Mouse (Mus musculus): ENCODE data around the gene Elp4. TPM values are rescaled to one million over a fixed set of nuclear protein-coding genes. Genes with fewer than 3 reads are reported as not detected.

Elp4 gene
- polyA plus RNA-seq, 1 experiment from 2014 or later = 39.2 TPM

GRCm38 (mm10) chr2:105665491-105666250 is 238.7 kb downstream of the Elp4 start:
- ATAC-seq (ENCODE audit: low FRiP score, low TSS enrichment) (no peak), DNase-seq (peak; percentile 10)
- no peaks in the 10 kb centered on the region for H3K36me3 ChIP-seq (ENCODE audit: control insufficient read depth, insufficient read depth, low read length)
- no peak overlapping the region for H3K4me2 ChIP-seq (ENCODE audit: low read length)
- H3K9me3 ChIP-seq (ENCODE audit: control insufficient read depth, low read length) = no peaks in the 10 kb centered on the region
- no peak overlapping the region for H3K9ac ChIP-seq (replicated peaks; ENCODE audit: low read length)
- WGBS = 10% methylated on average over 5 of the region's 5 CpGs
- H3K27ac ChIP-seq (replicated peaks; ENCODE audit: low read depth, low read length) = no peak overlapping the region
- H3K4me3 ChIP-seq (replicated peaks; ENCODE audit: low read depth, low read length) = no peak overlapping the region
- H3K27me3 ChIP-seq (ENCODE audit: control insufficient read depth, insufficient read depth, low read length) = peaks cover 98% of the 10 kb centered on the region
- H3K4me1 ChIP-seq (ENCODE audit: control insufficient read depth, insufficient read depth, low read length) = peaks cover 6% of the 10 kb centered on the region; the same call in 1 of the 2 replicates

- Histone ChIP-seq H3K27ac (replicated peaks; ENCODE audit: low read depth, low read length) (no peak overlapping the region), H3K27me3 (ENCODE audit: control insufficient read depth, insufficient read depth, low read length) (peaks cover 98% of the 10 kb centered on the region), H3K36me3 (ENCODE audit: control insufficient read depth, insufficient read depth, low read length) (no peaks in the 10 kb centered on the region), H3K9ac (replicated peaks; ENCODE audit: low read length) (no peak overlapping the region), H3K9me3 (ENCODE audit: control insufficient read depth, low read length) (no peaks in the 10 kb centered on the region), H3K4me2 (ENCODE audit: low read length) (no peak overlapping the region), H3K4me3 (replicated peaks; ENCODE audit: low read depth, low read length) (no peak overlapping the region), H3K4me1 (ENCODE audit: control insufficient read depth, insufficient read depth, low read length) (peaks cover 6% of the 10 kb centered on the region; the same call in 1 of the 2 replicates)
- WGBS = 6% methylated on average over 5 of the region's 5 CpGs
- DNase-seq (no peak), ATAC-seq (ENCODE audit: low FRiP score, low TSS enrichment) (no peak)
Measured at GRCm38 (mm10) chr2:105664996-105665395, 239.4 kb downstream of the Elp4 start.

- ATAC-seq (ENCODE audit: low FRiP score, low TSS enrichment) = no peak
- Histone ChIP-seq H3K27me3 (ENCODE audit: control insufficient read depth, insufficient read depth, low read length) (peaks cover 98% of the 10 kb centered on the region), H3K4me2 (ENCODE audit: low read length) (no peak overlapping the region), H3K9me3 (ENCODE audit: control insufficient read depth, low read length) (no peaks in the 10 kb centered on the region), H3K36me3 (ENCODE audit: control insufficient read depth, insufficient read depth, low read length) (no peaks in the 10 kb centered on the region), H3K9ac (replicated peaks; ENCODE audit: low read length) (no peak overlapping the region), H3K4me3 (replicated peaks; ENCODE audit: low read depth, low read length) (no peak overlapping the region), H3K4me1 (ENCODE audit: control insufficient read depth, insufficient read depth, low read length) (no peaks in the 10 kb centered on the region), H3K27ac (replicated peaks; ENCODE audit: low read depth, low read length) (no peak overlapping the region)
- WGBS = 4% methylated on average over 10 of the region's 10 CpGs
- peak; percentile 23 for DNase-seq
Measured at GRCm38 (mm10) chr2:105663101-105663511, 241.3 kb downstream of the Elp4 start.

- Histone ChIP-seq H3K27ac (replicated peaks; ENCODE audit: low read depth, low read length) (no peak overlapping the region), H3K4me2 (ENCODE audit: low read length) (no peak overlapping the region), H3K9me3 (ENCODE audit: control insufficient read depth, low read length) (no peaks in the 10 kb centered on the region), H3K27me3 (ENCODE audit: control insufficient read depth, insufficient read depth, low read length) (peaks cover 97% of the 10 kb centered on the region), H3K4me1 (ENCODE audit: control insufficient read depth, insufficient read depth, low read length) (no peaks in the 10 kb centered on the region), H3K9ac (replicated peaks; ENCODE audit: low read length) (no peak overlapping the region), H3K36me3 (ENCODE audit: control insufficient read depth, insufficient read depth, low read length) (no peaks in the 10 kb centered on the region), H3K4me3 (replicated peaks; ENCODE audit: low read depth, low read length) (no peak overlapping the region)
- ATAC-seq (ENCODE audit: low FRiP score, low TSS enrichment) (no peak), DNase-seq (no peak)
- 2% methylated on average over 7 of the region's 7 CpGs for WGBS
Measured at GRCm38 (mm10) chr2:105662606-105663005, 241.8 kb downstream of the Elp4 start.

GRCm38 (mm10) chr2:105662121-105662520 is 242.2 kb downstream of the Elp4 start:
- Histone ChIP-seq H3K27me3 (ENCODE audit: control insufficient read depth, insufficient read depth, low read length) (peaks cover 97% of the 10 kb centered on the region), H3K9me3 (ENCODE audit: control insufficient read depth, low read length) (no peaks in the 10 kb centered on the region), H3K9ac (replicated peaks; ENCODE audit: low read length) (no peak overlapping the region), H3K27ac (replicated peaks; ENCODE audit: low read depth, low read length) (no peak overlapping the region), H3K4me1 (ENCODE audit: control insufficient read depth, insufficient read depth, low read length) (no peaks in the 10 kb centered on the region), H3K36me3 (ENCODE audit: control insufficient read depth, insufficient read depth, low read length) (no peaks in the 10 kb centered on the region), H3K4me3 (replicated peaks; ENCODE audit: low read depth, low read length) (no peak overlapping the region), H3K4me2 (ENCODE audit: low read length) (no peak overlapping the region)
- WGBS = 4% methylated on average over 16 of the region's 16 CpGs
- DNase-seq (peak; percentile 29), ATAC-seq (ENCODE audit: low FRiP score, low TSS enrichment) (no peak)

- H3K27me3 ChIP-seq (ENCODE audit: control insufficient read depth, insufficient read depth, low read length) = peaks cover 97% of the 10 kb centered on the region
- no peaks in the 10 kb centered on the region for H3K9me3 ChIP-seq (ENCODE audit: control insufficient read depth, low read length)
- H3K27ac ChIP-seq (replicated peaks; ENCODE audit: low read depth, low read length) = no peak overlapping the region
- H3K4me3 ChIP-seq (replicated peaks; ENCODE audit: low read depth, low read length) = no peak overlapping the region
- ATAC-seq (ENCODE audit: low FRiP score, low TSS enrichment) (no peak), DNase-seq (peak; percentile 41)
- H3K9ac ChIP-seq (replicated peaks; ENCODE audit: low read length) = no peak overlapping the region
- 1% methylated on average over 18 of the region's 18 CpGs for WGBS
- no peaks in the 10 kb centered on the region for H3K36me3 ChIP-seq (ENCODE audit: control insufficient read depth, insufficient read depth, low read length)
- H3K4me2 ChIP-seq (ENCODE audit: low read length) = no peak overlapping the region
- no peaks in the 10 kb centered on the region for H3K4me1 ChIP-seq (ENCODE audit: control insufficient read depth, insufficient read depth, low read length)
Measured at GRCm38 (mm10) chr2:105661623-105662066, 242.7 kb downstream of the Elp4 start.

GRCm38 (mm10) chr2:105660874-105661622 is 243.3 kb downstream of the Elp4 start:
- Histone ChIP-seq H3K4me3 (replicated peaks; ENCODE audit: low read depth, low read length) (0 out of 2 replicates have a peak overlapping the region, but pooled peaks have one; percentile 2), H3K4me2 (ENCODE audit: low read length) (peak overlapping the region; percentile 22; the same call in 1 of the 2 replicates)

GRCm38 (mm10) chr2:105659926-105660873 is 244.2 kb downstream of the Elp4 start:
- Histone ChIP-seq H3K9me3 (ENCODE audit: control insufficient read depth, low read length) (no peaks in the 10 kb centered on the region), H3K27ac (replicated peaks; ENCODE audit: low read depth, low read length) (no peak overlapping the region), H3K27me3 (ENCODE audit: control insufficient read depth, insufficient read depth, low read length) (peaks cover 96% of the 10 kb centered on the region), H3K4me3 (replicated peaks; ENCODE audit: low read depth, low read length) (no peak overlapping the region), H3K9ac (replicated peaks; ENCODE audit: low read length) (no peak overlapping the region), H3K36me3 (ENCODE audit: control insufficient read depth, insufficient read depth, low read length) (no peaks in the 10 kb centered on the region), H3K4me2 (ENCODE audit: low read length) (peak overlapping the region; percentile 22; the same call in 1 of the 2 replicates), H3K4me1 (ENCODE audit: control insufficient read depth, insufficient read depth, low read length) (no peaks in the 10 kb centered on the region)
- DNase-seq (peak; percentile 52), ATAC-seq (ENCODE audit: low FRiP score, low TSS enrichment) (peak; percentile 44)
- under 1% methylated on average over 41 of the region's 41 CpGs for WGBS

More at GRCm38 (mm10) chr2:105660874-105661622, 243.3 kb downstream of the Elp4 start:
- DNase-seq (peak; percentile 28), ATAC-seq (ENCODE audit: low FRiP score, low TSS enrichment) (no peak)
- Histone ChIP-seq H3K27ac (replicated peaks; ENCODE audit: low read depth, low read length) (no peak overlapping the region), H3K9me3 (ENCODE audit: control insufficient read depth, low read length) (no peaks in the 10 kb centered on the region), H3K9ac (replicated peaks; ENCODE audit: low read length) (no peak overlapping the region), H3K4me1 (ENCODE audit: control insufficient read depth, insufficient read depth, low read length) (no peaks in the 10 kb centered on the region), H3K27me3 (ENCODE audit: control insufficient read depth, insufficient read depth, low read length) (peaks cover 96% of the 10 kb centered on the region), H3K36me3 (ENCODE audit: control insufficient read depth, insufficient read depth, low read length) (no peaks in the 10 kb centered on the region)
- WGBS = under 1% methylated on average over 26 of the region's 26 CpGs
